Mouse (Mus musculus) cerebellum, postnatal 25 days (tissue): ENCODE data around the gene Adipor1.
A peak's percentile ranks its signal among the peaks of the same experiment; 100 is the strongest.

ENCODE experiments used
- DNase-seq, 2 experiments: peaks; one replicate each; pipeline ENCODE4 v3.0.0; 2021; ENCODE audit warnings: mixed read lengths in 2 of 2

Gene Adipor1

GRCm38 (mm10) chr1:134415168-134415831, at the start of gene Adipor1:
Gene Adipor1, plus strand, starts transcription at chr1:134415378.
- DNase-seq = peak; percentile 98 to 99

GRCm38 (mm10) chr1:134365491-134365890, 49.7 kb upstream of the Adipor1 start:
- DNase-seq = no peak

DNA sequence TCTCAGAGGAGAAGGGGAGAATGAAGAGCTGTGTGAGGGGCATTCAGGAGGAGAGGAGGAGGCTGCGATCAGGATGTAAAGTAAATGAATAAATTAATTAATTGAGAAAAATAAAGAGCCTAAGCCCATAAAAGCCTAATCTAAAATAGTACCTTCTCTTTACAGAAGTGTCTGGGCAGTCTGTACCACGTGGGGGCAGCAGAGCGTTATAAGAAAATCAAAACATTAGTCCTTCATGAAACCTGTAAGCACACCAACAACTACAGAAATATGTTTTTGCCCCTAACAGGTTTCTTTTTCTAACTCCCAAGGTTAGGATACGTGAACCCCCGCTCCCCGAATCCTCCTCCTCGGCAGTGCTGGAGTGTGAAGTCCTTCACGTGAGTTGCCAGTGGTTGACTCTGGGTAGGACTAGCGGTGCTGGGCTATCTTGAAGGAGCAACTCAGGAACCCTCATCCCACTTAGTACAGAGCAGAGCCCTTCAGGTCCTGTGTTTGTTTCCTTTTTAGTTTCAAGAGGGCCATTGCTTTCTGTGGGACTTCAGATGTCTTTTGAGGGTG, 46.3 kb upstream of the Adipor1 start:
- peak; percentile 58 to 74 for DNase-seq

- DNase-seq = no peak
These were observed 41.1 kb upstream of the Adipor1 start for GRCm38 (mm10) chr1:134374124-134374523.

DNA sequence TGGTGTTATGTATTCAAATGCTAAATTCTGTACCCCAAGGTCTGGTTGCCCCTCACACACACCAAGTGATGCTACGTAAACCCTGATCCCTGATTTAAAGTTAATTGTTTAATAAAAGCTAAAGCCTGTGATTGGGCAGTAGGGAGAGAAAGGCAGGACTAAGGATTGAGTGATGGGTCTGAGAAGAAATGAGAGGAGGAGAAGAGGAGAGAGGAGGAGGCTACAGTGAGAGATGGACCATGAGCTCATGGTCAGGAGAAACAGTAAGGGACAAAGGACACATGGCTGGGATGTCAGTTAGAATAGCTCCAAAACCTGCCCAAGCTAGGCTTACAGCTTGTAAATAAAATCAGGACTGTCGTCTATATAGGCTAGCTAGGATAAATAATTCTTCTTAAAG, 34.1 kb upstream of the Adipor1 start:
- DNase-seq = no peak

DNA sequence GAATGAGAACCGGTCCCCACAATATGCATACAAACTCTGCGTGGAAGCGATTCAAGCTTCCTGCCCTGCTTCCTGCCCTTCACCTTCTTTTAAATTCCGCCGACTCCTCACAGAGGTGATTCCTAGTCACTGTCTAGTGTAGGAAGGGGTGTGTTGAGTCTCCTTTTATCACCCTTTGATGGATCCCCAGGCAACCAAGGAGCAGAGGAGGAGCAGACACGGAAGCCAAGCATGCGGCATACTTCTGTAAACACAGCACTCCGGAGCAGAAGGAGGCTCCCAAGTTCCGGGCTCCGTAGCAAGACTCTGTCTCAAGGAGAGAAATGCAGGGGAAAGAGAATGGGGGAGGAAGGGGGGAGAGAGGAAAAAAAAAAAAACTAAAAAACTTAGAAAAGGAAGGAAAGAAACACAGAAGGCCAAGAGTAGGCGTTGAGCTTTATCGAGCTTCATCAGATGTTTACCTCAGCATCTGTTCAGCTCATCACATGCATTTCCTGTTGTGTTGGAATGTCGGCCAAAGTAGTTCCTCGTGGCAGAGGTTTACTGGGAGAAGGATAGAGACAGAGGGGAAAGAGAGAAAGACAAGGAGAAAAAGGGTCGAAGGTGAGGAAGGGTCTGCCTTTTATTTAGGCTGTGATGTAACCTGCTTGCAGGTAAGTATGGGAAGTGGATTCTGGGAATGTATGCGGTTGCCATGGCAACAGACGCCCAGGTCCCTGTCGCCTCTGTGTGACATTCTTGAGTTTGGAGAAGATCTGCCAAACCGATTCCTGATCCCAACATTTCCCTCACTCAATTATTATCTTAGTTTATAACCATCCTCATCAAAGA, 33.2 kb upstream of the Adipor1 start:
- DNase-seq = peak in 1 of 2 experiments; percentile 20

GRCm38 (mm10) chr1:134384581-134384980, 30.6 kb upstream of the Adipor1 start:
- no peak for DNase-seq

DNA sequence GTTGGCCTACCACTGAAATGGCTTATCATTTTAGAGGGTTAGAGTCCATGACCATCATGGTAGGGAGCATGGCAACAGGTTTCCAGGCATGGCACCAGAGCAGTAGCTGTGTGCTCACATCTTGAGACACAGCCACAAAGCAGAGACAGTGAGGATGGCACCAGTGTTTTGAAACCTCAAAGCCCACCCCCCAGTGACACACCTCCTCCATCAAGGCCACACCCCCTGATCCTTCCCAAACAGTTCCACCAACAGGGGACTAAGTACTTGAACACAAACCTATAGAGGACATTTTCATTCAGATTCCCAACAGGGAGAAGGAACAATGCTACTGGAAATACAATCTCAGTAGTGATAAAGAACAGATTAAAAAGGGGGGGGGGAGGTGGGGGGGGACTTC, 30.0 kb upstream of the Adipor1 start:
- DNase-seq = no peak

DNA sequence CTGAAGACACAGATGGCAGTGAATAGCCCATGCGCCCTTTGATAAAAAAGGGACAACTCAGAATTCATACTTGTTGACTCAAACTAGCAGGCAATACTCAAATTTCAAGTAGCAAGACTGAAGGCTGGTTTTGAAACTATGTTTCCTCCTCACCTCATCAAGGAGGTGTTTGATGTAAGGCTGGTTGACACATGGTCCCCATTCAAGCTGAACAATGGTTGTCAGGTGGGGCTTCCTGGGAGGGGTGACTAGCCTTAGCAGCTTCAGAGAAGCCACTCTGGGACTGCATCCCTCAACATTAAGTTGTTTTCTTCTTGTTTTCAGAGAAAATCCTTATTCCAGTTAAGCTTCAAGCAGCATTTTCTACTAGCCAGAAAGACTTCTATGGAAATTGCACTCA, 29.5 kb upstream of the Adipor1 start, which contains the start of gene 4933406M09Rik:
Gene 4933406M09Rik (plus strand): TSS at position 275 of the 400 bp plus-strand sequence.
- no peak for DNase-seq

- no peak for DNase-seq
These were observed 21.4 kb upstream of the Adipor1 start for GRCm38 (mm10) chr1:134393827-134394226.

DNA sequence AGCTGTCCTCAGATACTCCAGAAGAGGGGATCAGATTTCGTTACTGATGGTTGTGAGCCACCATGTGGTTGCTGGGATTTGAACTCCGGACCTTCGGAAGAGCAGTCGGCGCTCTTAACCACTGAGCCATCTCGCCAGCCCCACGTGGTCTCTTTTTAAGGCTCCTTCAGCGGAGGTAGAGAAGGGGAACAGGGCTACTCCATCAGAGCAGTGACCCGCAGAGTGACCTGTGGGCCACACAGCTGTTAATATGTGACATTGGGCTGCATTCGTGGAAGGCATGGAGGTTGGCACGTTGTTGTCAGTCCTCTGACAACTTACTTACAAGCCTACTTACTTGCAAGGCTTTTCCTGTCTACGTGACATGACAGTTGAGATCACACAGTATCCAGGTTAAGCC, 17.0 kb upstream of the Adipor1 start:
- no peak for DNase-seq

DNA sequence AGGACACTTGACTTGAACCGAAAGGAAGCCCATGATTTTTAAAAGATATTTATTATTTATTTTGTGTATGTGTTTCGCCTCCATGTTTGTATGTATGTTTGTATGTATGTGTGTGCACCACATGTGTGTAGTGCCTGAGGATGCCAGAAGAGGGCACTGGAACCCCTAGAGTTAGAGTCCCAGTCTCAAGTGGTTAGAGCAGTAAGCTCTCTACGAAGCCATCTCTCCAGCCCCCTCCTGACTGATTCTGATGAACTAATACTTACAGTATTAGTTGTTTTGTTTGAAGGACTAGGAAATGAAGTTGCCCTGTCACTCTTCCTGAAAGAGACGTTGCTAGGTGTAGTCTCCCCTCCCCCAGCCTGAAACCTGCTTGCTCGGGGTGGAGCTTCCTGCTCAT, 15.4 kb upstream of the Adipor1 start:
- no peak for DNase-seq

DNA sequence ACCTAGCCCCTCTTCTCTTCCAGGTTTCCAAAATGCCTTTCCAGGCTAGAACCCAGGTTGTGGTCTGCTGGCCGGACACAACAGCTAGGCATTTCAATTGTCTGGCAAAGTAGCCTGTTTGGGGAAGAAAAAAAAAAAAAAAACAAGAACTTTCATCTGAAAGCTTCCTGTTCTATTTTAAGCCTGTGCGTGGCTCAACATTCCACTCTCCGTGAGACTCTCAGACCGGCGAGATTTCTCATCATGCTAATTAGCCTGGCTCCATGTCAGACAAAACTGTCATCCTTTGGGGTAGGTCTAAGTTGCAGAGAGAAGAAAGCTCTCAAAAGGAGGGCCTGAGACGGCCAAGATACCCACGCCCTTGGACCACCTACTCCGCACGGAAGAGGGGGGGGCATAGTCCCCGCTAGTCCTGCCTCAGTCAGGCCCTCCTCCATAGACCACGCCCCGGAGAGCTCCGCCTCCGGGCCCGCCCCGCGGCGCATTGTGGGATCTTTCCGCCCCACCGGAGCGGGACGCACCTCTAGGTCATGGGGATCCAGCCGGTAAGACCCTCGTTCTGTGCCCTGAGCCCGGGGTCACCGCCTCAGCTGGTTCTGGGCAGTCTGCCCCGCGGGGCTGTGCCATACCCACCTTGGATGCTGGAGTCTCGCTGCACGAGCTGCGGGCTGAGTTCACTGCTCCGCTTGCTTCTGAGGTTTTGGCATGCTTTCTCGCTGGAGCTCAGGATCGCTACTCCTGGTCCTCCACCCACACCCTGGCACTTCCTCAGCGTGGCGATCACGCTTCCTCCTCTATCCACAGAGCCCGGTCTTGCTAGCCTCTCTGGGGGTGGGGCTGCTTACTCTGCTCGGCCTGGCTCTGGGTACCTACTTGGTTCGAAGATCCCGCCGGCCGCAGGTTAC, 9.4 kb upstream of the Adipor1 start, which contains the start of gene Cyb5r1:
Gene Cyb5r1 (plus strand): TSS at position 51 of the 905 bp plus-strand sequence.
- peak; percentile 76 to 81 for DNase-seq

- no peak for DNase-seq
These were observed 8.8 kb upstream of the Adipor1 start for GRCm38 (mm10) chr1:134406414-134406771.

DNA sequence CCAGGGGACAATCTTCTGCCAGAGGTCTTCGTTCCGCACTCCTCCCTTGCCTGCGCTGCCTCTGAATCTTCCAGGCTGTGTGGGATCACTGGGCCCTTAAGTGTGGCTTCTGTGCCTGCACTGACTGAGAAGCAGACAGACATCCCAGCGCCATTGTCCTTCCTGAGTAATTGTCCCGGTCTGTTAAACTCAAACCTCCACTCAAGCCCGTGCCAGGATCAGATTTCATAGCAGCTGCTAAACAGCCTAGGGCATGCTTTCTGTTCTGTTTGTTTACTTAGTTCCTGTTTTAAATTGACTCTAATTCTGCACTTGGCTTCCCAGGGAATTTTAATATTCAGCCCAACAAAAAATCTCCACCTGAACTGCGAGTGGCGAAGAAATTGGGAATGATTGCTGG, 7.1 kb upstream of the Adipor1 start:
- no peak for DNase-seq

DNA sequence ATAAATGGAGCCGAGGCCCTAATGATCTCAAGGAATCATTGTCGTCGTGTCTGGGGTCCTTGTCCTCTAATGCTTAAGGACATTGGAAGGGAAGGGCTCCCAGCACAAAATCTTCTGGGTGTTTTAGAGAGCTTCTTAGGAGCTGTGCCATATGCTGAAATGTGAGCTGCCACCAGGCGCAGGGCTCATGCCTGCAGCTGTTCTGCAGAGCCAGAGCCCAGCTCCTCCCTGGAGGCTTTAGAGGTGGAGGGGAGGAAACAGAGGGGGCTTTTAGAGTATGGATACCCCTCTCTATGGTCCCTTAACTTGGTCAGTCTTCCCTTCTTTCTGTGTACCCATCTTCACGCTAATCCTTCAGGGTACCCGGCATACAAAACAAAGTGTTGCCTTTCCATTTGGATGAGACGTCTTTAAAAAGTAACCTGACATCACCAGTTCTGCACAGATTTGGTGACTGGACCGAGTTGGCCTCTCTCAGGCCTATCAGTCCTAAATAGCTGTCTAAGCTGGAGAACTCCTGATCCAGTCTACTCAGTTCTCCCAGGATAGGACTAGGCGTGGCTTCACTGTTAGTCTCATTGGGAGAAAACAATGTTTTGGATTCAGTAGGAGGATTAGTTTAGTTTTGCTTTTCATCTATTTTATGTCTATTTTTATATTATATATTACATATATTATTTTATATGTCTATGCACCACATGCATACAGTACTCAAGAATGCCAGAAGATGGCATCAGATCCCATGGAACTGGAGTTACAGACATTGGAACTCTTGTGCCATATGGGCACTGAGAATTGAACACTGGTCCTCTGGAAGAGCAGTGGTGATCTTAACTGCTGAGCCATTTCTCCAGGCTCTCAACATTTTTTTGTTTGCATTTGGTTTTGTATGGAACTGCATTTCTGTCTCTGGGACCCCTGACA, 3.2 kb upstream of the Adipor1 start:
- no peak for DNase-seq

GRCm38 (mm10) chr1:134414038-134414437, 1.1 kb upstream of the Adipor1 start:
- DNase-seq = no peak

- DNase-seq = no peak
These were observed 544 bp upstream of the Adipor1 start for GRCm38 (mm10) chr1:134414501-134415167.

GRCm38 (mm10) chr1:134418414-134418975, 3.3 kb downstream of the Adipor1 start:
- no peak for DNase-seq

- no peak for DNase-seq
These were observed 4.0 kb downstream of the Adipor1 start for GRCm38 (mm10) chr1:134419176-134419575.
